Mouse (Mus musculus): Measurements from ENCODE around the gene Kmt5b.
A peak's percentile ranks its signal among the peaks of the same experiment; 100 is the strongest.

Gene Kmt5b

DNA sequence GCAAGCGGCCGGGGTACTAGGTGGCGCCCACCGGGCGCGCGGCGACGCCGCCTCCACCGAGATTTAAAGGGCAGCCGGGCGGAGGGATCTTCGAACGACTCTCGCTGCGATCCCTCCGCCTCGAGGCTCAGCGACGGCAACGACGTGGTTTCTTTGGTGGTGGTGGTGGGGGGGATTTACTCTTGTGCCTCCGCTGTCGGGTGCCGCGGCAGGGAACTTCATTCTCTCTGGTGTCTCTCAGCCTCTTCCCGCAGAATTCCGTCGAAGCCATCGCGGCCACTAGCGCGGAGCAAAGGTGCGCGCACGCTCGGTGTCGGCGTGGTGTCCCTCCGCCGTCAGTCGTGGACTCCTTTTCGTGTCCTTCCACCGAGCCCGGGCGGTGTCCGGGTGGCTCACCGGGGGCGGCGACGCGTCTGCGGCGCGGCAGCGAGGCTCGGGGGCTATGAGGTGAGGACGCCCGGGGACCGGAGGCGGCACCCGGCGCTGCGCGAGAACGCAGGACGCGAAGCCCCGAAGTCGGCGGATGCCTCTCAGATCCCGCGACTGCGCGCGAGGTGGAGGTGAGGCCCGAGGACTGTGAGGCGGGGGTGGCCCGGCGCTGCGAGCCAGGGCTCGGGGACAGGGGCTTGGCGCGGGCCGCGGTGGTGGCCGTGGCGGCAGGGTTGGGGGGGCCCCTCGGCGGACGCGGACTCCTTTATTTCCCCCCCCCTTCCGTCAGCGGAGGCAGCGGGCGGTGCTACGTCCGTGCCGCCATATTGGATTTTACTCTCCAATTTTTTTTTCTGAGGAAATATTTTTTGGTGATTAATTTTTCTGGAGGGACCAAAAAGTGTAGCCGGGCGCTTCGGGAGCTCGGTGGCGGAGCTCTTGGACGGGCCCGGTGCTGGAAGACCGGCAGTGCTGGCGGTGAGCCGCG lies 818 bp downstream of the Kmt5b start:
- peak; percentile 88 for DNase-seq (ENCODE audit: low read depth, low spot score)

DNA sequence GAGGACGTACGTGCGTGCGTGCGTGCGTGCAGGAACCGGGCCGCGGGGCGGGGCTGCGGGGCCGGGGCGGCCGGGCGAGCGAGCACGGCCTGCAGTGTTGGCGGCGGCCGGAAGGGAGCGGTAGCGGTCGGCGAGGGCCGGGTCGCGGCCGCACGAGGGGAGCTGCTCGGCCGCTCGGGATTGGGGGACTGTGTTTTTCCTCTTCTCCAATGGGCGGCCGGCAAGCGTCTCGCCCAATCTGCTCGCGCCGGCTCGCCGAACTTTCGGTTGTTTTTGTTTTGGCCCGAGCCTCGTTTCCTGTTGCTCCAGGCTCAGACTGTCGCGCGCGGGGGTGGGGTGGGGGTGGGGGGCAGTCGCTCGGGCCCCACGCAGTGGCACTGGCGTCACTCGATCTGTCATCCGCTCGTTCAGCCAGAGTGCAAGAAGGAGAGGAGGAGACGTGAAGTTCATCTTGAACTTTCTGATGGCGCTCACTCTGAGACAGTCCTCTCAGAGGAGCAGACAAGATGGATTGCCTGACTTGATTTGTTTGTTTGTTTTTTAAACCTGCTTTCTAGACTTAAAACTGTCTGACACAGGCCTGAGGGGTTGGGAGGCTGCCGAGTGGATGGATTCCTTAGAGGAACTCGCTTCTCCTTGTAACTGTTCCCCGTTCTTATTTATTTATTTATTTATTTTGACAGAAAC lies 1.6 kb downstream of the Kmt5b start:
- DNase-seq (ENCODE audit: low read depth, low spot score): peak; percentile 79

DNA sequence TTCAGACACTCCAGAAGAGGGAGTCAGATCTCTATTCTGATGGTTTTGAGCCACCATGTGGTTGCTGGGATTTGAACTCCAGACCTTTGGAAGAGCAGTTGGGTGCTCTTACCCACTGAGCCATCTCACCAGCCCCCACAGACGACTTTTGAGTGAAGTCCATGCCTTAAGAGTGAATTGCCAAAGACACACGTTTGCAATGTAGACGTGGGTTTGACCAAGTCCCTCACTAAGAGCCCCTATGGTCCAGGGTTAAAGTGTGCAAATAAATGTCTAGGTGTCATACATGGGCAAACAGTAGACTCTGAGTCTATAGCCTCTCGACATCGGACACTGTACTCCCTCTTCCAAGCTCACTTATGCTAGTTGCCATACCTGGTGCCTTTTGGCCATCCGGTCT lies 2.3 kb downstream of the Kmt5b start:
- DNase-seq (ENCODE audit: low read depth, low spot score): no peak

DNA sequence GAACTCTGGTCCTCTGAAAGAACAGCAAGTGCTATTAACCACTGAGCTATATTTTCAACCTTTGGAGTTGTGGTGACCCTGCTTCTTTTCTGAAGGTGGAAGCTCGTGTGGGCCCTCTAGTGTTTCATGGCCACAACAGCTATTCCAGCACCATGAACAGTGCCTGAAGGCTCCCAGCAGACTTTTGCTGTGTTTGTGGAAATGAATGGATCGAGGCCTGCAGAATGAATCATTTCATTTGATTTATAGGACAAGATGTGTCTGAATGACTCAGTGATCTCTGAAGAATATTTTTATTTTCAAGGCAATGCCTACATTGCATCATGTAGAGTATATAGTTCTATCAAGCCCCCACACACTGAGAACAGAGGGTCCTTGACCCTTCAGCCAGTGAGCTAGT lies 6.9 kb downstream of the Kmt5b start:
- no peak for DNase-seq (ENCODE audit: low read depth, low spot score)

DNA sequence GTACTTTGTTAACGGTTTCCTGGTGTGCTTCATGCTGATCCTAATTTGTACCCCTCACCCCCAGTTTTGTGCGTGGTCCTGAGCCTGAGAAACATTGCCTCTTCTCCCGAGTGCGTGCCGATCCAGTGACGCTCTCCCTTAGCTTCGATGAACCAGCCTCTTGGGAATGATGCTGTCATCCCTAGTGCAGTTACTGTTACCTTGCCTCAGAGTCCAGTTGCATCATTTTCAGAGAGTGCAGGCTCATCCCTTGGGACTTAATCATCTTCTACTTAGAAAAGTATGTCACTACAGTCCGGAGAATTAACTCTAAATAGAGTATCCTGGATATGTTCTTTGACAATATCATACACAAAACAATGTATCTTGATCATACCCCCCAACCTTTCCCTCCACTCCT lies 11.5 kb downstream of the Kmt5b start:
- no peak for DNase-seq (ENCODE audit: low read depth, low spot score)

DNA sequence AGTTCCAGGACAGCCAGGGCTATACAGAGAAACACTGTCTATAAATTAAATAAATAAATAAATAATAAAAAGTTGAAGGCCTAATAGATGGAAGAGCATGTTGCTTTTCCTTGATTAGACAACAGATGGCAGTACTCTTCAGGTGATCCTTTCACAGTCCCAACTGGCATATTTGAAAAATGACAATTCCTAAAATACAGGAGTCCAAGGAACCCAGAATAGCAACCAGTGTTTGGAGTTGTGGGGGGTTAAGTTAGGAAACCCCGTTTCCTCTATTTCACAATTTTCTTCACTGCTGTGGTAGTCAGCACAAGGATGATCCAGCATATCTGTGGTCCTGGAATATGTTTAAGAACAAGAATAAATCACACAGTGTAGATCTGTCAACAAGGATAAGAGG lies 22.9 kb downstream of the Kmt5b start:
- no peak for DNase-seq (ENCODE audit: low read depth, low spot score)

DNA sequence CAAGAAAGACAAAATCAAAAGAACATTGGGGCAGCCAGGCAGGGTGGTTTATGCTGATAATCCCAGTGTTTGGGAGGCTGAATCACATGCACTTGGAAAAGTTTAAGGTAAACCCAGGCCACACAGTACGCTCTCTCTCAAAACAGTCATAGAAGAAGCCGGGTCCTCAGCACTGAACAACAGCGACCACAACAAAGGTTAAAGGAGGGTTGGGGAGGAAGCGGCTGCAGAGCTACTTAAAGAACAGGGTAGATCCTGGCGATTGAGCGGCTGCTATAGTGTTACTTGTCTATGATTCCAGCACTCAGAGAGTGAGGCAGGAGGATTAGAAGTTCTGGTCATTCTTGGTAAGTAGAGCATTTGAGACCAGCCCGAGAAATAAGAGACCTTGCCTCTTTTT lies 38.3 kb downstream of the Kmt5b start:
- DNase-seq (ENCODE audit: low read depth, low spot score): no peak

DNA sequence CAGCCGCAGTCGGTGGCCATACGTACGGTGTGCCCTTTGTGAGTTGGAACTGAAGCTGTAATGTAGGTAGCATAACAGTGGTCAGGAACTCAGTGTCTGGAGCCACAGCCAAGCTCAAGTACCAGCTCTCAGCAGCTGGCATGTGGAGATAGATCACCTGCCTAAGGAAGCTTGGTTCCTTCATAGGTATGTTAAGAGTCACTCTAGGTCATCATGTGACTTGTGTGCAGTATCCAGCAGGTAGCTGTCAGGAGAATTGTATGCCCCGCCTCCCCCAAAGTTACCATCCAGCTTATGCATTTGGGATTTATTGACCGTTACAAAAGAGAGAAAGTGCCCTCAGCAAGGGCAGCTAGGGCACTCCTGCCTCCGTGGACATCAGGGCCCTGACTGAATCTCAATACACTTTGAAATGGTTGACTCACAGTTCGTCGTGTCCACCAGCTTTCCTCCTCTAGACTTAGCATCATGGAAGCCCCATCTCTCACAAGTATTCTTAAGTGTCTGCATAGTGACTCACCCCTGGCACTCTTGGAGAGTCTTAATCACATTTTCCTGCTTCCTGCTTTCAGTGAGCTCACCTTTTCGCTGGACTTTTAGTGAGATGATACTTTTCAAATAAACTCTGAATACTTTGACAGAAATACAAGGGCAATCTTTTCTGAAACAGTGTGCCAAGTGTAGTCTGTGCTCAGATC lies 43.5 kb downstream of the Kmt5b start:
- DNase-seq (ENCODE audit: low read depth, low spot score): no peak

DNA sequence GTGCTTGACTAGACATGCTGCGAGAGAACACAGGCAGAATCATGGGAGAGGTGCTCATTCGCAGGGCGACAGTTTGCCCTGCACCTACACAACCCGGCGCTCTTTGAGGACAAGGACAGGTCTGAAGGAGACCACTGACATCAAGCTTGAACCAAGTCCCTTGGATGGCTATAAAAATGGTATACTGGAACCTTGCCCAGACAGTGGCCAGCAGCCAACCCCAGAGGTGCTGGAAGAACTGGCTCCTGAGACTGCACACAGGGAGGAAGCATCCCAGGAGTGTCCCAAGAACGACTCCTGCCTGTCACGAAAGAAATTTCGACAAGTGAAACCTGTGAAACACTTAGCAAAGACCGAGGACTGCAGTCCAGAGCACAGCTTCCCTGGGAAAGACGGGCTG lies 47.2 kb downstream of the Kmt5b start:
- DNase-seq (ENCODE audit: low read depth, low spot score): no peak

DNA sequence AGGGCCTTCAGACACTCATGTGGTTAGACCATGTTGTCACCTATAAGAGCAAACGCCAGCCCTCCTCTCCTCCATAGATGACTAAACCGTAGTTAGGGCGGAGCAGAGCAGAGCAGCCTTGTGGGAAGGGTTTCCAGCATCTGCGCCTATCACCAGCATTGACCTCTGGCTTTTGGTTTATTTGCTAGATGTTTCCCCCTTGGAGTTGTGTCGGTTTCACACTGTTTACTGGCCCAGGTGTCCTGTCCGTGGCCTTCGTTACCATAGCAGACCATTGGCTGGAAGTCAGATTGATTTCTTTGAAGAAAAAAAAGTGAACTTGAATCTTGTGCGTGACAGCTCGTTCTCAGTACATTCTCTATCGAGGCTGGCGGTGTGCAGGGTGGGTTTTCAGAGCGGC lies 48.6 kb downstream of the Kmt5b start:
- no peak for DNase-seq (ENCODE audit: low read depth, low spot score)

DNA sequence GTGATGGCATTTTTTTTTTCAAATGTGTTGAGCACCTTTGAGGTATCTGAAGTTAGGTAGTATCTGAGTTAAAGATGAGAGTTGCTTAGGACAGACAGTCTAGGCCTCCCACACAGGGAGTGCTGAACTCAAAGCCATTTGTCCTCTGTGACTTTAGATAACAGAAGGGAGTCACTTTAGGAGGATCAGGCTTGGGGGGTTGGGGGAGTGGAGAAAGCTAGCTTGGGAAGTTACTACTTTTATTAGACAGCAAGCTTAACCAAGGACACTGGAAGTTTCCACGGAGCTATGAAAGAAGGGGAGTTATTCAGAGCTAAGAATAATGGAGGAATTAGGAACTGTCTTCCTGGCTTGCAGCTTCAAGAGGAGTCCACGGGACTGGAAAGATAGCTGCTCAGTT lies 51.9 kb downstream of the Kmt5b start:
- DNase-seq (ENCODE audit: low read depth, low spot score): no peak

DNA sequence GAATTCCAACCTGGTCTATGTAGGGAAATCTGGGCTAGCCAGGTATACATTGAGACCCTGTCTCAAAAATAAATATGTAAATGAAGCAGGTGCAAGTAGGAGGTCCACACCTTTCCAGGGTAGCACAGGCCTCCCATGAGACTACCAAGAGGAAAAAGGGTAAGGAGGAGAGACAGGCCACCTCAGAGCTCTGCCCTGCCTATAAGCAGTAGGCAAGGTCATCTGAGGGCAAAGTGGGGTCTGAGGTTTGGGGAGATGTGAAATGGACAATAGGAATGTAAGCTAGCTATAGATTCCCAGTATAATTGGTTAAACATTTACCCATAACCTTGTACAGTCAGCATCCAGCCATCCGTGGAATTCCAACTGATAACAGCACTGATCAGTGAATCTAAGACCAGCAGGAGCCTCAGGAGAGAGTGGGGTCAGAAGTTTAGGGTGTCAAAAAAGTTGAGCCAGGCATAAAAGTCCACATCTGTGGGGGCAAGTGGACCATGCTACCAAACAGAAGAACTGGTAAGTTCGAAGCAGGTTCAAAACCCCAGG lies 52.8 kb downstream of the Kmt5b start:
- no peak for DNase-seq (ENCODE audit: low read depth, low spot score)

DNA sequence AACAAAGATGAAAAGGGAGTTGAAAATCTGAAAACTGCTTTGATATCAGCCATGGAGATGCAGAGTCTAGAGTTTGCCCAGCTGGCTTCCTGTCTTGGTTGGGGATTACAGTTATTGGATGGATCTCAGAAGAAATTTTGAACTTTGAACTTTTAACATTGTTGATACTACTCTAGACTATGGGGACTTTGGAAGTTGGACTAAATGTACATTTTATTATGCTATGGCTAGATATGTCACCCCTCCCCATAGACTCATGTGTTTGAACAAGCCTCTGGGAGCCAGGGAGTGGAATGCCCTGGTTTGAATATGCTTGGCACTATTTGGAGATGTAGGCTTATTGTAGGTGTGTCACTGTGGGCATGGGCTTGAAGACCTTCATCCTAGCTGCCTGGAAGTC lies 57.8 kb downstream of the Kmt5b start:
- DNase-seq (ENCODE audit: low read depth, low spot score): no peak

DNA sequence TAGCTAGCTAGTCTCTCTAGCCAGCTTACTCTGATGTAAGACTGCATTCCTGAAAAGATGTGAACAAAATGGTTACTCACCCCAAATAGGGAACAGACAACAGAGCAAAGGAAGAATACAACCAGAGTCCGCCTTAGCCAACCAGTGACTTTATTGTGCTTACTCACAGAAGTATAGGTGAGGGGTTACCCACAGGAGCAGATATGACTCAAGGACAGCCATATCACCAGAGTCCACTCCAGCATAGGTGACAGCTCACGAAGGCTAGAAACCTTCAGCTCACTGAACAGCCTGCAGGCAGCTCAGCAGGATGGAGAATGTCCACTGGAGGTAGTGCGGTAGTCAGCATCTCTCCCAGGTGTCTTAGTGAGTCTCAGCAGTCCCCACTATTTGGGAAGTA lies 62.6 kb downstream of the Kmt5b start:
- DNase-seq (ENCODE audit: low read depth, low spot score): no peak

DNA sequence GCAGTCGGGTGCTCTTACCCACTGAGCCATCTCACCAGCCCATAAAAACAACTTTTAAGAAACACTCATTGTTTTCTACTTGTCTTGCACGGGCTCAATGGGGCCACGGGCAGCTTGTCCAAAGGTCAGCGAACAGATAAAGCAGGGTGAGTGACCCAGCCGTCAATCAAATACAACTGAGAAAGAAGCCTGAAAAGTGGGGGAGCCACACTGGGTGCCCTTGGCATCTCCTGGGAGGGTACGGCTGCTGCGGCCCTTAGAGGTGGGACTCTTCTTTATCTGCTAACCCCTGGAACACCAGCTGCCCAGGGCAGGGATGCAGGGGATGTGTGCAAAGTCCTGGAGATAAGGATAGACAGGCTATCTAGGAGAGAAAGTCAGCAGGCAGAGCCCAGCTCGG lies 64.5 kb downstream of the Kmt5b start:
- no peak for DNase-seq (ENCODE audit: low read depth, low spot score)

DNA sequence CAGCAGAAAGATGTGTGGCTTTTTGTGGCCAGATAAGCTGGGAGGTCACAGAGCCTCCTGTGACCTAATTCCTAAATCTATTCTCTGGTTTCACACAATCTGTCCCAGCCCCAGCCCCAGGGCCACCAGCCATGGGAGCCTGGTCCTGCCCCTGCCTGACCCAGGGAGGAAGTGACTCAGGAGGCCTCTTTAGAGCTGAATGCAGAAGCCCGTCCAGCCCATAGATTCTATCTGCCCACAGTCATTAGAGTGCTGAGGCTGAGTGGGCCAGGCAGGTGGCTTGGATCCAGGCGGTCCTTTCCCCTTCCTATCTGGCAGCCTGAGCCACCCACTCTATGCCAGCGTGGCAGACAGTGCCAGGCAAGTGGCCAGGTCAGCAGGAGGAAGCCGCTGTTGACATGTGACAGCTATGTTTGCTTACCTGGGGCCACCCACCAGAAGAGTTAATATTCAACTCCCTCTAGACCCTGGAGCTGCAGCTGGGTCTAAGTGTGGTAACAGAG lies 65.7 kb downstream of the Kmt5b start:
- DNase-seq (ENCODE audit: low read depth, low spot score): no peak

DNA sequence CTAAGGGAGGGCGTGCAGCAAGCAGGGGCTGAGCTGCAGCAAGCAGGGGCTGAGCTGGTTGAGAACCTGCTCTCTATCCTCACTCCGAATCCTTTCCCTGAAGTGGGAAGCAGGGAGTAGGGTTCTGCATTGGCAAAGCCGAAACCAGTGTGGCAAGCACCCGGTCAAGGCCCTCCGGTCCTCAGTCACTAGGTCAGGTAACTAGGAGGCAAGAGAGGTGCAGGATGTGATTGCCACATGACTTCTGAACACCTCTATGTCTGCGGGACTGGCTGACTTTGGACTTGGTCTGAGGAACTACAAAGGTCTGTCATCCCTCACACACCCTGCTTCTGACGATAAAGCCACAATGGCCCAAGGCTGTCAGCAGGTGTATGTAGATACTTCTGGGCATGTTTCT lies 67.1 kb downstream of the Kmt5b start:
- no peak for DNase-seq (ENCODE audit: low read depth, low spot score)

DNA sequence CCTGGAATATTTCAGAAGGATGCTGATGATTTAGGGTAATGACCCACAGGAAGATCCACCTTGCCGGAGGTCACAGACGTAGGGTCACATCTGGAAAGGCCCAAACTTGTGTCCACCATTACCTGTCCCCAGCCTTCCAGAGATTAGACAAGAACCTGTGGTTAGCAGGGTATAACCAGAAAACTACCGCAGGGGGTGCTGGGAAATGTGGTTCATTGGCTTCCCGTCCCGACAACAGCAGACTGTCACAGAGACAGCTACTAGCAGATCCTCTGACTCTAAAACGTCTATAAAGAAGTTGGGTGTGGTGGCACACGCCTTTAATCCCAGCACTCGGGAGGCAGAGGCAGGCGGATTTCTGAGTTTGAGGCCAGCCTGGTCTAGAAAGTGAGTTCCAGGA lies 69.6 kb downstream of the Kmt5b start:
- no peak for DNase-seq (ENCODE audit: low read depth, low spot score)

DNA sequence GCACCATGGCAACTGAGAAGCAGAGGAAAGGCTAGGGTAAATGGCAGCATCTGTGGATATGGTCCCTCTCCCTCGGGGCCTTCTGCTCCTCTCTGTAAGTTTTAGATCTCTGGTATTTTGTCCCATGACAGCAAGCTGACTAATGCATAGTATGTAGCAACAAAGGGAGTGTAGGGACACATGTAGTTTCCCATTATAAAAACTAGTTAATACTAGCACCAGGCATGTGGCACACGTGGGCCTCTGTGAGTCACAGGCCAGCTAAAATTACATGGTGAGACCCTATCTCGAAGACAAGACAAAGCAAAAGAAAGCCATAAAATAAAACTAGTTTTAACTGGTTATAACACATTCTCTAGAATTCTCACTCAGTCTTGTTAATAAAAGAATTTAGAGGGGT lies 71.7 kb downstream of the Kmt5b start:
- DNase-seq (ENCODE audit: low read depth, low spot score): no peak

DNA sequence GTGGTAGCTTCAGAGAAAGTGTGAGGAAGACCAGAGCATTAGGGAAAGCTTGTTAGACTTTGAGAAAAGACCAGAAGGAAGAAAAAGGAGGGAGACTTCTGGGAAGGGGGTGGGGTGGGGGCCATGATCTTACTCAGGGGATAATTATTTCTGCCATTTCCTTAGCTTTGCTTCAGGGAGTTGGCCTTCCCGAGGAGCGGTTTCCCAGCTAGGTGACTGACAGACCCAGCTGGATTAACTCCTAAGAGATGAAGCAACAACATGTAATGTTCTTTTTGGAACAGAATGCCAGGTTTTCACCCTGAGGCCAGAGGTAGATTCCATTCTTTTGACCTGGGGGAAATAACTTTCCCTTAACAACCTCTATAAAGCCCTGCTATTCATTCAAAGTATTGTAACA lies 72.5 kb downstream of the Kmt5b start:
- no peak for DNase-seq (ENCODE audit: low read depth, low spot score)

DNA sequence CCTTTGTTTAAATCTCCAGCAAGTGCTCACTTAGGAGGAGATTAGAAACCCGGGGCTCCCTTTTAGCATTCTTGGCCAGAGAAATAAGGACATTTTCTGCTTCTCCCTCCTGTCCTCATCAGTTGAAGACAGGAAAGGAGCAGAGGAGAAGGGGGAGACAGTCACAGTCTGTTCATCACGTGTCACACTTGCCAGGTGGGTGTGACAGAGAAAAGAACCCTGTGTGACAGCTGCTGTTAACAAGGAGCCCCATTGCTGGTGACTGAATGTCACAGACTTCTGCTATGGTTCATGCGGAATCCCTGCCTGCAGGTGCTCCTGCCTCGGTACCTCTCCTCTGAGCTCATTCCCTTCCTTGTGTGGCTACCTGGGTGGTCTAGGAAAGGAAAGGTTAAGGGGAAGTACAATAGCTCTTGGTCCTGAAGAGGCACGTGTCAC lies 73.0 kb downstream of the Kmt5b start:
- DNase-seq (ENCODE audit: low read depth, low spot score): no peak

DNA sequence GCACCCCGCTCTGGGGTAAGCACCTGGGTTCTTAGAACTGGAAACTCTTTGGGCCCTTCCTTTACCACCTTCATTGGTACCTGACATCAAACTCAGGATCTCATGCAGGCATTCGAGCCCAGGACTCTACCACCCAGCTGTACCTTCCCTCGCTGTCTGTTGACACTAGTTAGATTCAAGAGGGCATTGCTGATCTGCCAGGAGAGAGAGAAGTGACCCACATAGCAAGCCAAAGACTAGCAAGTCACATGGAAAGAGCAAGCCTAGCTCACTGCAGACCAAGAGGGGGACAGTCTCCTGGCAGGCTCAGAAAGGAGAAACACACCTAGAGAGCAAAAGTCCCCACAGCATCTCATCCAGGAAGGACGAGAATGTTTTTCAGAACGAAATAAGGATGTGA lies 73.5 kb downstream of the Kmt5b start:
- DNase-seq (ENCODE audit: low read depth, low spot score): no peak
